Mouse (Mus musculus) small intestine, adult 2 months (tissue): ENCODE measurements around the gene Adam19.

ENCODE experiments used
- CTCF ChIP-seq: fragments of 200-500 bp; IDR thresholded peaks from 2 replicates; pipeline ENCODE4 v1.5.1; 2012; ENCODE audit warnings: low read depth, mild to moderate bottlenecking, control low read depth, inconsistent platforms, low read length, moderate library complexity, mixed read lengths; ENCODE audit not compliant: insufficient replicate concordance, insufficient read length; ENCODE audit errors: extremely low read depth
- POLR2A ChIP-seq: fragments of 200-500 bp; IDR thresholded peaks from 2 replicates; pipeline ENCODE4 v1.6.1; 2012; ENCODE audit warnings: low read depth, mild to moderate bottlenecking, control low read depth, inconsistent platforms, low read length, moderate library complexity

- no peak for TF ChIP-seq CTCF
- no peak for TF ChIP-seq POLR2A
These were observed 36.3 kb downstream of the Adam19 start for GRCm38 (mm10) chr11:46092121-46092520.
